Mouse (Mus musculus) MN1 (cell line): Measurements from ENCODE around the gene Raver1.

Experiments
- DNase-seq: peaks from one replicate; pipeline ENCODE4 v3.0.0-alpha.2; 2016; ENCODE audit warnings: low spot score

Gene Raver1

GRCm38 (mm10) chr9:21091707-21092320 lies at the start of gene Raver1, which contains the start of gene Gm38431:
Gene Raver1, minus strand, starts transcription at chr9:21092008.
Gene Gm38431, minus strand, starts transcription at chr9:21091997.
- peak; percentile 95 for DNase-seq

GRCm38 (mm10) chr9:21138386-21138785 lies 46.6 kb upstream of the Raver1 start:
- no peak for DNase-seq

- peak; percentile 73 for DNase-seq
Observed at GRCm38 (mm10) chr9:21137229-21137628, 45.4 kb upstream of the Raver1 start.

- DNase-seq = no peak
Observed at GRCm38 (mm10) chr9:21136401-21136800, 44.6 kb upstream of the Raver1 start.

GRCm38 (mm10) chr9:21135941-21136381 lies 44.2 kb upstream of the Raver1 start:
- DNase-seq = no peak

GRCm38 (mm10) chr9:21135329-21135890 lies 43.6 kb upstream of the Raver1 start:
- DNase-seq = no peak

- peak; percentile 77 for DNase-seq
Observed at GRCm38 (mm10) chr9:21134595-21135328, 43.0 kb upstream of the Raver1 start.

GRCm38 (mm10) chr9:21133064-21133707 lies 41.4 kb upstream of the Raver1 start:
- no peak for DNase-seq

GRCm38 (mm10) chr9:21132102-21132775 lies 40.4 kb upstream of the Raver1 start:
- DNase-seq = peak; percentile 34

- DNase-seq = peak; percentile 89
Observed at GRCm38 (mm10) chr9:21131059-21131956, 39.5 kb upstream of the Raver1 start, which contains the start of gene Tyk2. Gene Tyk2, minus strand, starts transcription at chr9:21131243.

GRCm38 (mm10) chr9:21126259-21126627 lies 34.4 kb upstream of the Raver1 start:
- DNase-seq = peak; percentile 62

GRCm38 (mm10) chr9:21125502-21126258 lies 33.9 kb upstream of the Raver1 start:
- DNase-seq = no peak

- DNase-seq = no peak
Observed at GRCm38 (mm10) chr9:21124837-21125236, 33.0 kb upstream of the Raver1 start.

GRCm38 (mm10) chr9:21121483-21121882 lies 29.7 kb upstream of the Raver1 start:
- DNase-seq = no peak

- DNase-seq = no peak
Observed at GRCm38 (mm10) chr9:21117073-21117472, 25.3 kb upstream of the Raver1 start.

- DNase-seq = no peak
Observed at GRCm38 (mm10) chr9:21115105-21115504, 23.3 kb upstream of the Raver1 start.

GRCm38 (mm10) chr9:21114190-21114589 lies 22.4 kb upstream of the Raver1 start:
- DNase-seq = no peak

- no peak for DNase-seq
Observed at GRCm38 (mm10) chr9:21113751-21114150, 21.9 kb upstream of the Raver1 start.

- no peak for DNase-seq
Observed at GRCm38 (mm10) chr9:21107607-21108237, 15.9 kb upstream of the Raver1 start.
